Mouse (Mus musculus): ENCODE results near the gene Susd3. TPM values are rescaled to one million over a fixed set of nuclear protein-coding genes. Genes with fewer than 3 reads are reported as not detected.

Gene Susd3
- polyA plus RNA-seq, 1 experiment from 2014 or later = 2.5 TPM

GRCm38 (mm10) chr13:49199891-49200290 is 48.6 kb downstream of the Susd3 start:
- DNase-seq = no peak
- Histone ChIP-seq H3K36me3 (replicated peaks; ENCODE audit: insufficient read depth, low read length) (peaks cover 20% of the 10 kb centered on the region), H3K27me3 (ENCODE audit: insufficient read depth, low read length) (no peaks in the 10 kb centered on the region), H3K4me3 (ENCODE audit: low read depth, low read length) (no peak overlapping the region), H3K4me2 (ENCODE audit: low read depth, low read length) (no peak overlapping the region), H3K9ac (replicated peaks) (no peak overlapping the region), H3K27ac (ENCODE audit: low read depth) (0 out of 2 replicates have a peak overlapping the region, but pooled peaks have one; percentile 30), H3K9me3 (ENCODE audit: low read length) (no peaks in the 10 kb centered on the region), H3K4me1 (ENCODE audit: insufficient read depth) (peaks cover 14% of the 10 kb centered on the region)
- ATAC-seq = no peak
- TF ChIP-seq CTCF (IDR thresholded peaks at IDR 0.05; ENCODE audit: low read depth) = no peak
- TF ChIP-seq EP300 (IDR thresholded peaks at IDR 0.05; ENCODE audit: low read depth) = no peak
- WGBS (ENCODE audit: insufficient replicate concordance) = 83% methylated on average over 7 of the region's 7 CpGs

DNA sequence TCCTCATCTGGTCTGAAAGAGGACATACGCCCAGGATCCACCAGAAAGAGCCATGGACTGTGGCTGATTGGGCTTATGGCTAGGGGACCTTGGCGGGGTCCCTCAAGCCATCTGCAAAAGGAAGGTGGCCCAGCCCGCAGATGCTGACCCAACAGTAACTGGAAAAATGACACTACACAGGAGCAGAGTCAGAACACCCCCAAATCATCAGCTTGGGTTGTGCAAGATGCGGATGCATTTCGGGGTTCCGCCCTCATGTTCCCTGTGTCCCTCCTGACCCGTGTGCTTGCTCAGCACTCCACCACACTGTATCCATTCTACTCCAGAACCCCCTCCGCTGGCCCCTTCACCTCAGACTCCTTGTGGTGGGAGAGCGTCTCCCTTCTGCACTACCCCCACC is 49.8 kb downstream of the Susd3 start:
- Histone ChIP-seq H3K4me3 (ENCODE audit: low read depth, low read length) (no peak overlapping the region), H3K9me3 (ENCODE audit: low read length) (no peaks in the 10 kb centered on the region), H3K4me1 (ENCODE audit: insufficient read depth) (peaks cover 14% of the 10 kb centered on the region), H3K9ac (replicated peaks) (no peak overlapping the region), H3K27me3 (ENCODE audit: insufficient read depth, low read length) (no peaks in the 10 kb centered on the region), H3K27ac (ENCODE audit: low read depth) (no peak overlapping the region), H3K4me2 (ENCODE audit: low read depth, low read length) (no peak overlapping the region), H3K36me3 (replicated peaks; ENCODE audit: insufficient read depth, low read length) (peaks cover 14% of the 10 kb centered on the region)
- ATAC-seq = no peak
- 72% methylated on average over 9 of the region's 9 CpGs for WGBS (ENCODE audit: insufficient replicate concordance)
- DNase-seq = no peak
- no peak for TF ChIP-seq EP300 (IDR thresholded peaks at IDR 0.05; ENCODE audit: low read depth)

DNA sequence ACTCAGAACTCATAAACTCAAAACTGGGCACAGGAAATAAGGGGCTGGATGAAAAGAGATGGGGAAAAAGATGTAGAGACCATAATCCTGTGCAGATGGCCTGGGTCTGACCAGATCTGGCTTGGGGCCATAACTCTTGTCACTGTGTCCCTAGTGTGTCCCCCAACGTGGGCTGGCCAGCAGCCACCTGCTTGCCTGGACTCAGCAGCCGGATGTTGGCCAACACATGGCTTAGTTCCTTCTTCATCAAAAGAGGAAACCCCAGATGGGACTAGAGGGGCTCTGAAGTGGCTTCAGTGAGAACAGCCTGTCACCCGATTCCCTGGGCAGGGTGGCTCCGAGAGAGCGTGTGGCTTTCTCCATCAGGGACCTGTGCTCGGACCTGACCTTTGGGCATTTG is 51.7 kb downstream of the Susd3 start:
- Histone ChIP-seq H3K36me3 (replicated peaks; ENCODE audit: insufficient read depth, low read length) (peaks cover 18% of the 10 kb centered on the region), H3K4me2 (ENCODE audit: low read depth, low read length) (peak overlapping the region; percentile 13; the same call in 1 of the 2 replicates), H3K4me1 (ENCODE audit: insufficient read depth) (peaks cover 32% of the 10 kb centered on the region), H3K4me3 (ENCODE audit: low read depth, low read length) (no peak overlapping the region), H3K27me3 (ENCODE audit: insufficient read depth, low read length) (no peaks in the 10 kb centered on the region), H3K9ac (replicated peaks) (no peak overlapping the region), H3K9me3 (ENCODE audit: low read length) (no peaks in the 10 kb centered on the region), H3K27ac (ENCODE audit: low read depth) (peak overlapping the region; percentile 60; the same call in 1 of the 2 replicates)
- 31% methylated on average over 6 of the region's 6 CpGs for WGBS (ENCODE audit: insufficient replicate concordance)
- TF ChIP-seq CTCF (IDR thresholded peaks at IDR 0.05; ENCODE audit: low read depth) = no peak
- no peak for TF ChIP-seq EP300 (IDR thresholded peaks at IDR 0.05; ENCODE audit: low read depth)
- ATAC-seq (peak; percentile 49), DNase-seq (peak; percentile 60)

GRCm38 (mm10) chr13:49196211-49196610 is 52.3 kb downstream of the Susd3 start:
- Histone ChIP-seq H3K27ac (ENCODE audit: low read depth) (peak overlapping the region; percentile 60; the same call in 1 of the 2 replicates), H3K9ac (replicated peaks) (no peak overlapping the region), H3K4me1 (ENCODE audit: insufficient read depth) (peaks cover 38% of the 10 kb centered on the region), H3K4me3 (ENCODE audit: low read depth, low read length) (no peak overlapping the region), H3K27me3 (ENCODE audit: insufficient read depth, low read length) (no peaks in the 10 kb centered on the region), H3K4me2 (ENCODE audit: low read depth, low read length) (no peak overlapping the region), H3K9me3 (ENCODE audit: low read length) (no peaks in the 10 kb centered on the region), H3K36me3 (replicated peaks; ENCODE audit: insufficient read depth, low read length) (peaks cover 18% of the 10 kb centered on the region)
- ATAC-seq (no peak), DNase-seq (no peak)
- no peak for TF ChIP-seq EP300 (IDR thresholded peaks at IDR 0.05; ENCODE audit: low read depth)
- no peak for TF ChIP-seq CTCF (IDR thresholded peaks at IDR 0.05; ENCODE audit: low read depth)
- WGBS (ENCODE audit: insufficient replicate concordance) = 49% methylated on average over 5 of the region's 5 CpGs

DNA sequence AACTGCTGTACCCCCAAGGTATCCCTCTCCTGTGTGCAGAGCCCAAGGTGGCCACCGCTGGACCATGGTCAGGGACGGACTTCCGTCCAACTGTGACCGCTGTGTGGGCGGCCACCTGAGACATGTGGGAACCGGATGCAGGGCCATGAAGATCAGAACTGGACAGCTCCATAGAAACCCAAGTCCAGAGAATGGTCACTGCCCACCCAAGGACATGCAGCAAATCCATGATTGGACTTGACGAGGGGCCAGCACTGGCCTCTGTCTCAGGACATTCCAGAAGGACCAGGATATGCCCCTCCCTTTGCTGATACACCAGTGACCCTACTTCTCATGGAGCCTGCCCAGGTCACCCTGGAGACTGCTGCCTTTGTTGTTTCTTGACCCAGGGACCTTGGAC is 52.9 kb downstream of the Susd3 start:
- peak overlapping the region; percentile 60; the same call in 1 of the 2 replicates for H3K27ac ChIP-seq (ENCODE audit: low read depth)
- ATAC-seq (no peak), DNase-seq (no peak)
- H3K9me3 ChIP-seq (ENCODE audit: low read length) = no peaks in the 10 kb centered on the region
- H3K27me3 ChIP-seq (ENCODE audit: insufficient read depth, low read length) = no peaks in the 10 kb centered on the region
- peaks cover 43% of the 10 kb centered on the region for H3K4me1 ChIP-seq (ENCODE audit: insufficient read depth)
- 85% methylated on average over 7 of the region's 7 CpGs for WGBS (ENCODE audit: insufficient replicate concordance)
- peaks cover 18% of the 10 kb centered on the region for H3K36me3 ChIP-seq (replicated peaks; ENCODE audit: insufficient read depth, low read length)
- TF ChIP-seq CTCF (IDR thresholded peaks at IDR 0.05; ENCODE audit: low read depth) = no peak
- H3K9ac ChIP-seq (replicated peaks) = no peak overlapping the region
- H3K4me3 ChIP-seq (ENCODE audit: low read depth, low read length) = no peak overlapping the region
- H3K4me2 ChIP-seq (ENCODE audit: low read depth, low read length) = no peak overlapping the region

GRCm38 (mm10) chr13:49194811-49195210 is 53.7 kb downstream of the Susd3 start:
- DNase-seq = no peak
- Histone ChIP-seq H3K4me3 (ENCODE audit: low read depth, low read length) (no peak overlapping the region), H3K4me2 (ENCODE audit: low read depth, low read length) (no peak overlapping the region), H3K9ac (replicated peaks) (no peak overlapping the region), H3K4me1 (ENCODE audit: insufficient read depth) (peaks cover 51% of the 10 kb centered on the region), H3K27me3 (ENCODE audit: insufficient read depth, low read length) (no peaks in the 10 kb centered on the region), H3K36me3 (replicated peaks; ENCODE audit: insufficient read depth, low read length) (peaks cover 18% of the 10 kb centered on the region), H3K9me3 (ENCODE audit: low read length) (no peaks in the 10 kb centered on the region), H3K27ac (ENCODE audit: low read depth) (no peak overlapping the region)
- WGBS (ENCODE audit: insufficient replicate concordance) = 90% methylated on average over 13 of the region's 13 CpGs
- TF ChIP-seq CTCF (IDR thresholded peaks at IDR 0.05; ENCODE audit: low read depth) (no peak), EP300 (IDR thresholded peaks at IDR 0.05; ENCODE audit: low read depth) (no peak)
- ATAC-seq = no peak

DNA sequence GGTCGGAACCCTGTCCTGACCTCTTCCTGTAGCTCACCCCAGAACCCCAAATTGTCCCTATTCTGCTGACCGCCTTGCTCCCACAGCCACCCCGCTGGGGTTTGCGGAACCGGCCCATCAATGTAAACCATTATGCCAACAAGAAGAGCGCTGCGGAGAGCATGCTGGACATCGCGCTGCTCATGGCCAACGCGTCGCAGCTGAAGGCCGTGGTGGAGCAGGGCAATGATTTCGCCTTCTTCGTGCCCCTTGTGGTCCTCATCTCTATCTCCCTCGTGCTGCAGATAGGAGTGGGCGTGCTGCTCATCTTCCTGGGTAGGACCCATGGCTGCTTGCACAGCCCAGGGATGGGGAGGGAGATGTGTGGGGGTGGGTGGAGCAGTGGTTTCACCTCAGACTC is 54.9 kb downstream of the Susd3 start:
- H3K36me3 ChIP-seq (replicated peaks; ENCODE audit: insufficient read depth, low read length) = peaks cover 18% of the 10 kb centered on the region
- H3K27ac ChIP-seq (ENCODE audit: low read depth) = no peak overlapping the region
- no peak overlapping the region for H3K9ac ChIP-seq (replicated peaks)
- ATAC-seq = no peak
- no peak overlapping the region for H3K4me3 ChIP-seq (ENCODE audit: low read depth, low read length)
- H3K9me3 ChIP-seq (ENCODE audit: low read length) = no peaks in the 10 kb centered on the region
- no peaks in the 10 kb centered on the region for H3K27me3 ChIP-seq (ENCODE audit: insufficient read depth, low read length)
- H3K4me2 ChIP-seq (ENCODE audit: low read depth, low read length) = no peak overlapping the region
- H3K4me1 ChIP-seq (ENCODE audit: insufficient read depth) = peaks cover 60% of the 10 kb centered on the region
- 89% methylated on average over 17 of the region's 17 CpGs for WGBS (ENCODE audit: insufficient replicate concordance)
- TF ChIP-seq CTCF (IDR thresholded peaks at IDR 0.05; ENCODE audit: low read depth) (no peak), EP300 (IDR thresholded peaks at IDR 0.05; ENCODE audit: low read depth) (no peak)
- no peak for DNase-seq

Data from liver, postnatal 0 days (tissue).